Mouse (Mus musculus): ENCODE measurements at regions not wholly inside any gene's neighbourhood (a gene's known extent, or its start where the extent isn't known, plus 50 kb on each side); places are given as distances from the start of the nearest gene placed in this dataset.
A peak's percentile ranks its signal among the peaks of the same experiment; 100 is the strongest.

GRCm38 (mm10) chr9:56547291-56547977 lies 129.0 kb downstream of the Hmg20a start:
- H3K4me3 ChIP-seq = no peak overlapping the region
- no peak overlapping the region for H3K27ac ChIP-seq
- no peak for ATAC-seq
- H3K4me2 ChIP-seq = no peak overlapping the region
- H3K9ac ChIP-seq = no peak overlapping the region
- 66% methylated on average over 9 of the region's 9 CpGs for WGBS (ENCODE audit: insufficient replicate concordance)
- H3K9me3 ChIP-seq (replicated peaks) = no peaks in the 10 kb centered on the region
- no peaks in the 10 kb centered on the region for H3K27me3 ChIP-seq (replicated peaks)
- no peaks in the 10 kb centered on the region for H3K36me3 ChIP-seq
- peaks cover 13% of the 10 kb centered on the region for H3K4me1 ChIP-seq

GRCm38 (mm10) chr9:56549774-56550173 lies 131.4 kb downstream of the Hmg20a start:
- 20% methylated on average over 8 of the region's 8 CpGs for WGBS (ENCODE audit: insufficient replicate concordance)
- H3K9me3 ChIP-seq (replicated peaks) = no peaks in the 10 kb centered on the region
- no peak for ATAC-seq
- H3K4me2 ChIP-seq = no peak overlapping the region
- no peak overlapping the region for H3K27ac ChIP-seq
- no peak overlapping the region for H3K4me3 ChIP-seq
- H3K9ac ChIP-seq = no peak overlapping the region
- peaks cover 14% of the 10 kb centered on the region for H3K4me1 ChIP-seq
- H3K27me3 ChIP-seq (replicated peaks) = no peaks in the 10 kb centered on the region
- H3K36me3 ChIP-seq = no peaks in the 10 kb centered on the region

- Histone ChIP-seq H3K9me3 (replicated peaks) (no peaks in the 10 kb centered on the region), H3K4me1 (peaks cover 14% of the 10 kb centered on the region), H3K27ac (no peak overlapping the region), H3K9ac (no peak overlapping the region), H3K4me3 (no peak overlapping the region), H3K27me3 (replicated peaks) (no peaks in the 10 kb centered on the region), H3K4me2 (no peak overlapping the region), H3K36me3 (no peaks in the 10 kb centered on the region)
- 34% methylated on average over 4 of the region's 4 CpGs for WGBS (ENCODE audit: insufficient replicate concordance)
- ATAC-seq = no peak; the same call in 1 of the 2 replicates
These were observed 131.8 kb downstream of the Hmg20a start for GRCm38 (mm10) chr9:56550178-56550577.

- no peaks in the 10 kb centered on the region for H3K36me3 ChIP-seq
- H3K4me2 ChIP-seq = no peak overlapping the region
- 0 out of 2 replicates have a peak, but pooled peaks have one; percentile 23 for ATAC-seq
- H3K9ac ChIP-seq = no peak overlapping the region
- no peaks in the 10 kb centered on the region for H3K9me3 ChIP-seq (replicated peaks)
- H3K27me3 ChIP-seq (replicated peaks) = no peaks in the 10 kb centered on the region
- no peak overlapping the region for H3K27ac ChIP-seq
- no peak overlapping the region for H3K4me3 ChIP-seq
- peaks cover 14% of the 10 kb centered on the region for H3K4me1 ChIP-seq
- 49% methylated on average over 11 of the region's 11 CpGs for WGBS (ENCODE audit: insufficient replicate concordance)
These were observed 133.2 kb downstream of the Hmg20a start for GRCm38 (mm10) chr9:56551376-56552186.

- Histone ChIP-seq H3K9ac (no peak overlapping the region), H3K27ac (0 out of 2 replicates have a peak overlapping the region, but pooled peaks have one; percentile 5), H3K27me3 (replicated peaks) (no peaks in the 10 kb centered on the region), H3K4me2 (no peak overlapping the region), H3K4me3 (no peak overlapping the region), H3K4me1 (peaks cover 14% of the 10 kb centered on the region), H3K9me3 (replicated peaks) (no peaks in the 10 kb centered on the region), H3K36me3 (no peaks in the 10 kb centered on the region)
- 53% methylated on average over 6 of the region's 6 CpGs for WGBS (ENCODE audit: insufficient replicate concordance)
- ATAC-seq = no peak
These were observed 133.8 kb downstream of the Hmg20a start for GRCm38 (mm10) chr9:56552187-56552686.

- ATAC-seq = peak; percentile 66
- 3% methylated on average over 1 of the region's 1 CpGs for WGBS (ENCODE audit: insufficient replicate concordance)
- H3K36me3 ChIP-seq = no peaks in the 10 kb centered on the region
- H3K4me2 ChIP-seq = no peak overlapping the region
- H3K4me3 ChIP-seq = no peak overlapping the region
- H3K4me1 ChIP-seq = peaks cover 14% of the 10 kb centered on the region
- H3K9ac ChIP-seq = no peak overlapping the region
- H3K27me3 ChIP-seq (replicated peaks) = no peaks in the 10 kb centered on the region
- no peaks in the 10 kb centered on the region for H3K9me3 ChIP-seq (replicated peaks)
- H3K27ac ChIP-seq = no peak overlapping the region
These were observed 134.4 kb downstream of the Hmg20a start for GRCm38 (mm10) chr9:56552766-56553165.

- H3K27ac ChIP-seq = no peak overlapping the region
- no peaks in the 10 kb centered on the region for H3K36me3 ChIP-seq
- no peaks in the 10 kb centered on the region for H3K9me3 ChIP-seq (replicated peaks)
- no peak overlapping the region for H3K4me2 ChIP-seq
- ATAC-seq = no peak
- peaks cover 14% of the 10 kb centered on the region for H3K4me1 ChIP-seq
- H3K4me3 ChIP-seq = no peak overlapping the region
- 73% methylated on average over 13 of the region's 13 CpGs for WGBS (ENCODE audit: insufficient replicate concordance)
- H3K9ac ChIP-seq = no peak overlapping the region
- no peaks in the 10 kb centered on the region for H3K27me3 ChIP-seq (replicated peaks)
These were observed 135.2 kb downstream of the Hmg20a start for GRCm38 (mm10) chr9:56553626-56554025.

- H3K9ac ChIP-seq = no peak overlapping the region
- no peaks in the 10 kb centered on the region for H3K36me3 ChIP-seq
- 66% methylated on average over 6 of the region's 6 CpGs for WGBS (ENCODE audit: insufficient replicate concordance)
- no peaks in the 10 kb centered on the region for H3K27me3 ChIP-seq (replicated peaks)
- no peak overlapping the region for H3K27ac ChIP-seq
- H3K4me1 ChIP-seq = peaks cover 14% of the 10 kb centered on the region
- ATAC-seq = no peak
- H3K4me2 ChIP-seq = no peak overlapping the region
- H3K9me3 ChIP-seq (replicated peaks) = no peaks in the 10 kb centered on the region
- H3K4me3 ChIP-seq = no peak overlapping the region
These were observed 135.7 kb downstream of the Hmg20a start for GRCm38 (mm10) chr9:56554096-56554495.

GRCm38 (mm10) chr9:56559618-56560144 lies 141.3 kb downstream of the Hmg20a start:
- Histone ChIP-seq H3K27me3 (replicated peaks) (no peaks in the 10 kb centered on the region), H3K4me2 (no peak overlapping the region), H3K9ac (no peak overlapping the region), H3K36me3 (no peaks in the 10 kb centered on the region), H3K4me1 (0 out of 2 replicates have a peak, but pooled peaks cover 8% of the 10 kb centered on the region), H3K4me3 (no peak overlapping the region), H3K27ac (no peak overlapping the region), H3K9me3 (replicated peaks) (no peaks in the 10 kb centered on the region)
- ATAC-seq = no peak
- 63% methylated on average over 2 of the region's 2 CpGs for WGBS (ENCODE audit: insufficient replicate concordance)

- H3K4me1 ChIP-seq = 0 out of 2 replicates have a peak, but pooled peaks cover 15% of the 10 kb centered on the region
- H3K36me3 ChIP-seq = no peaks in the 10 kb centered on the region
- no peak overlapping the region for H3K9ac ChIP-seq
- H3K4me3 ChIP-seq = no peak overlapping the region
- no peak overlapping the region for H3K27ac ChIP-seq
- ATAC-seq = no peak
- H3K27me3 ChIP-seq (replicated peaks) = no peaks in the 10 kb centered on the region
- 45% methylated on average over 7 of the region's 7 CpGs for WGBS (ENCODE audit: insufficient replicate concordance)
- no peaks in the 10 kb centered on the region for H3K9me3 ChIP-seq (replicated peaks)
- H3K4me2 ChIP-seq = no peak overlapping the region
These were observed 144.0 kb downstream of the Hmg20a start for GRCm38 (mm10) chr9:56562440-56562839.

GRCm38 (mm10) chr9:56564048-56564737 lies 145.8 kb downstream of the Hmg20a start:
- no peak overlapping the region for H3K4me2 ChIP-seq
- no peaks in the 10 kb centered on the region for H3K27me3 ChIP-seq (replicated peaks)
- no peaks in the 10 kb centered on the region for H3K36me3 ChIP-seq
- H3K27ac ChIP-seq = no peak overlapping the region
- H3K9ac ChIP-seq = no peak overlapping the region
- H3K4me1 ChIP-seq = 0 out of 2 replicates have a peak, but pooled peaks cover 15% of the 10 kb centered on the region
- 35% methylated on average over 11 of the region's 11 CpGs for WGBS (ENCODE audit: insufficient replicate concordance)
- no peaks in the 10 kb centered on the region for H3K9me3 ChIP-seq (replicated peaks)
- no peak for ATAC-seq
- H3K4me3 ChIP-seq = no peak overlapping the region

Measured in liver, embryonic 12.5 days (tissue).